Mouse (Mus musculus): Measurements from ENCODE around the gene Myrfl. TPM values are rescaled to one million over a fixed set of nuclear protein-coding genes. Genes with fewer than 3 reads are reported as not detected.

Myrfl gene
- total RNA-seq (2021): under 1 TPM; 0.12 to 0.39 TPM
- long read RNA-seq, experiment 1: 0 reads
- long read RNA-seq, experiment 2, partial matches to known transcripts: 1 of 1 reads
- long read RNA-seq, experiment 2, other reads (novel, unspliced or antisense): 0 of 1 reads

GRCm38 (mm10) chr10:116896336-116897177 lies at the start of gene Myrfl:
TSS of gene Myrfl (minus strand) at chr10:116896919.
- DNase-seq: no peak

GRCm38 (mm10) chr10:116944940-116945339 lies 48.2 kb upstream of the Myrfl start:
- DNase-seq: peak; percentile 28

- DNase-seq: no peak
Measured at GRCm38 (mm10) chr10:116944144-116944543, 47.4 kb upstream of the Myrfl start.

- peak; percentile 28 for DNase-seq
Measured at GRCm38 (mm10) chr10:116943025-116943424, 46.3 kb upstream of the Myrfl start.

- DNase-seq: no peak
Measured at GRCm38 (mm10) chr10:116935028-116935427, 38.3 kb upstream of the Myrfl start.

GRCm38 (mm10) chr10:116933794-116934193 lies 37.1 kb upstream of the Myrfl start:
- DNase-seq: no peak

GRCm38 (mm10) chr10:116932418-116932817 lies 35.7 kb upstream of the Myrfl start:
- no peak for DNase-seq

GRCm38 (mm10) chr10:116931497-116932179 lies 34.9 kb upstream of the Myrfl start:
- no peak for DNase-seq

GRCm38 (mm10) chr10:116930936-116931335 lies 34.2 kb upstream of the Myrfl start:
- no peak for DNase-seq

- no peak for DNase-seq
Measured at GRCm38 (mm10) chr10:116930506-116930905, 33.8 kb upstream of the Myrfl start.

- DNase-seq: no peak
Measured at GRCm38 (mm10) chr10:116928826-116929225, 32.1 kb upstream of the Myrfl start.

GRCm38 (mm10) chr10:116926428-116927113 lies 29.9 kb upstream of the Myrfl start:
- no peak for DNase-seq

GRCm38 (mm10) chr10:116923651-116924495 lies 27.2 kb upstream of the Myrfl start:
- DNase-seq: no peak

GRCm38 (mm10) chr10:116922161-116922560 lies 25.4 kb upstream of the Myrfl start:
- no peak for DNase-seq

- DNase-seq: no peak
Measured at GRCm38 (mm10) chr10:116921416-116921815, 24.7 kb upstream of the Myrfl start.

- DNase-seq: no peak
Measured at GRCm38 (mm10) chr10:116920641-116921040, 23.9 kb upstream of the Myrfl start.

GRCm38 (mm10) chr10:116919368-116920317 lies 22.9 kb upstream of the Myrfl start:
- DNase-seq: no peak

GRCm38 (mm10) chr10:116916581-116916980 lies 19.9 kb upstream of the Myrfl start:
- no peak for DNase-seq

GRCm38 (mm10) chr10:116915286-116915685 lies 18.6 kb upstream of the Myrfl start:
- no peak for DNase-seq

GRCm38 (mm10) chr10:116914586-116914985 lies 17.9 kb upstream of the Myrfl start:
- DNase-seq: peak; percentile 81
